ENCODE assay signal across 8 mouse cellular contexts in the genomic region with DNA sequence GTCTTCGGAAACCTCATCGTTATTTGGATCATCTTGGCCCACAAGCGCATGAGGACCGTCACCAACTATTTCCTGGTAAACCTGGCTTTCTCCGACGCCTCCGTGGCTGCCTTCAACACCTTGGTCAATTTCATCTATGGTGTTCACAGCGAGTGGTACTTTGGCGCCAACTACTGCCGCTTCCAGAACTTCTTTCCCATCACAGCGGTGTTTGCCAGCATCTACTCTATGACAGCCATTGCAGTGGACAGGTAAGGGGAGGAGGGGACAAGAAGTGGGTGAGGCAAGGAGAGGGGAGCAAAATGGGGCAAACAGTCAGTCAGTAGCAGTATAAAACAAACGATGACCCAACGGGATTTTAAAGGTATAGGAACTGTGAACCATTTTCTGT. TPM values are rescaled to one million over a fixed set of nuclear protein-coding genes. Genes with fewer than 3 reads are reported as not detected.
A peak's percentile ranks its signal among the peaks of the same experiment; 100 is the strongest.
DNase-seq lines count a peak whose midpoint lies in the region; ATAC-seq and TF ChIP-seq lines count a peak whose summit lies in the region.

No protein-coding gene starts in this region.

- no peaks in the 10 kb centered on the region for H3K36me3 ChIP-seq in heart, embryonic 13.5 days
- H3K36me3 ChIP-seq in E14TG2a.4 (ENCODE audit: insufficient read depth, low read length), result no peaks in the 10 kb centered on the region
- H3K36me3 ChIP-seq in forebrain, embryonic 14.5 days (ENCODE audit: control insufficient read depth, insufficient read depth, low read length), result no peaks in the 10 kb centered on the region
- H3K36me3 ChIP-seq in liver, embryonic 15.5 days (replicated peaks), result no peaks in the 10 kb centered on the region

- peak overlapping the region; percentile 90 for H3K4me2 ChIP-seq in heart, embryonic 13.5 days
- H3K4me2 ChIP-seq in forebrain, embryonic 14.5 days (ENCODE audit: low read length), result peak overlapping the region; percentile 97
- H3K4me2 ChIP-seq in liver, embryonic 15.5 days, result peak overlapping the region; percentile 23

- intact Hi-C loops in heart, postnatal 25 days (cut with DNase I), result no loop called here

- H3K4me1 ChIP-seq in heart, embryonic 13.5 days, result peaks cover 9% of the 10 kb centered on the region; the same call in 1 of the 2 replicates
- peaks cover 12% of the 10 kb centered on the region for H3K4me1 ChIP-seq in E14TG2a.4 (replicated peaks; ENCODE audit: low read depth, low read length)
- H3K4me1 ChIP-seq in forebrain, embryonic 14.5 days (ENCODE audit: control insufficient read depth, insufficient read depth, low read length), result peaks cover 2% of the 10 kb centered on the region; the same call in 1 of the 2 replicates
- no peaks in the 10 kb centered on the region for H3K4me1 ChIP-seq in liver, embryonic 15.5 days (replicated peaks)

- DNase-seq in heart, postnatal 25 days (ENCODE audit: low spot score), result no peak
- peak; percentile 27 for DNase-seq in forebrain, embryonic 14.5 days (ENCODE audit: low spot score)
- no peak for DNase-seq in cerebellum, adult 9-10 months
- no peak for DNase-seq in left cerebral cortex, adult 11 months (ENCODE audit: low spot score)

- H3K27ac ChIP-seq in heart, embryonic 13.5 days (replicated peaks), result no peak overlapping the region
- H3K27ac ChIP-seq in forebrain, embryonic 14.5 days (ENCODE audit: low read depth, low read length), result no peak overlapping the region
- no peak overlapping the region for H3K27ac ChIP-seq in liver, embryonic 15.5 days (replicated peaks)

- peak overlapping the region; percentile 54 for H3K4me3 ChIP-seq in heart, embryonic 13.5 days
- peak overlapping the region; percentile 75 for H3K4me3 ChIP-seq in E14TG2a.4 (replicated peaks; ENCODE audit: low read length)
- H3K4me3 ChIP-seq in forebrain, embryonic 14.5 days (ENCODE audit: low read depth, low read length), result peak overlapping the region; percentile 45
- H3K4me3 ChIP-seq in liver, embryonic 15.5 days (replicated peaks), result no peak overlapping the region

- no peak for ATAC-seq in heart, embryonic 13.5 days (ENCODE audit: extremely low read depth, insufficient number of reproducible peaks, low FRiP score, low TSS enrichment)
- peak; percentile 23; the same call in 1 of the 2 replicates for ATAC-seq in forebrain, embryonic 14.5 days
- no peak for ATAC-seq in liver, embryonic 15.5 days (ENCODE audit: insufficient read depth)
- ATAC-seq in megakaryocyte progenitor cell, adult 5-6 weeks (replicated peaks; ENCODE audit: poor library complexity), result no peak

- H3K9me3 ChIP-seq in heart, embryonic 13.5 days, result no peaks in the 10 kb centered on the region
- H3K9me3 ChIP-seq in E14TG2a.4 (ENCODE audit: low read length), result no peaks in the 10 kb centered on the region
- no peaks in the 10 kb centered on the region for H3K9me3 ChIP-seq in forebrain, embryonic 14.5 days (replicated peaks; ENCODE audit: control insufficient read depth, low read length)
- no peaks in the 10 kb centered on the region for H3K9me3 ChIP-seq in liver, embryonic 15.5 days (replicated peaks)

- H3K9ac ChIP-seq in heart, embryonic 13.5 days, result peak overlapping the region; percentile 41
- peak overlapping the region; percentile 50; the same call in 1 of the 2 replicates for H3K9ac ChIP-seq in forebrain, embryonic 14.5 days (ENCODE audit: low read length)
- no peak overlapping the region for H3K9ac ChIP-seq in liver, embryonic 15.5 days

- peaks cover 28% of the 10 kb centered on the region for H3K27me3 ChIP-seq in heart, embryonic 13.5 days (replicated peaks)
- peaks cover 17% of the 10 kb centered on the region for H3K27me3 ChIP-seq in E14TG2a.4 (ENCODE audit: insufficient read depth, low read length)
- H3K27me3 ChIP-seq in forebrain, embryonic 14.5 days (replicated peaks; ENCODE audit: control insufficient read depth, insufficient read depth, low read length), result no peaks in the 10 kb centered on the region
- peaks cover 6% of the 10 kb centered on the region for H3K27me3 ChIP-seq in liver, embryonic 15.5 days

- WGBS in heart, embryonic 13.5 days, result 11% methylated on average over 13 of the region's 13 CpGs
- 9% methylated on average over 13 of the region's 13 CpGs for WGBS in forebrain, embryonic 14.5 days
- WGBS in liver, embryonic 15.5 days (ENCODE audit: insufficient replicate concordance), result 9% methylated on average over 13 of the region's 13 CpGs

- TF ChIP-seq CTCF in E14TG2a.4 (conservative IDR thresholded peaks at IDR 0.05; ENCODE audit: low read length), result no peak

RNA-seq across cellular contexts. Expression of gene Tacr3, which starts 0.7 kb away (rescaled TPM):
- polyA plus RNA-seq in heart, embryonic 13.5 days (2015; fragmentation: Nextera tagmentation; extraction: Ambion mirVana), result 0.09 TPM in 1 of 2 replicates, not detected in the other
- not detected for total RNA-seq in heart, postnatal 25 days (2021)
- 0.77 and 1.4 TPM in 2 replicates for polyA plus RNA-seq in forebrain, embryonic 14.5 days (2014; fragmentation: Nextera tagmentation; extraction: Ambion mirVana)
- not detected in 2 replicates for polyA plus RNA-seq in liver, embryonic 15.5 days (2015; fragmentation: Nextera tagmentation; extraction: Ambion mirVana)
- not detected in 2 replicates for total RNA-seq in megakaryocyte progenitor cell, adult 5-6 weeks (2015)
- total RNA-seq in megakaryocyte progenitor cell, adult 5-6 weeks (2017), result not detected in 2 replicates

Comparison
In these comparisons a context has a peak if more than half of its experiments do, and no peak if none do; other contexts are left out.
1. H3K4me2 ChIP-seq: peak in every context shown above with its lines; median percentile 97 in forebrain, embryonic 14.5 days; 90 in heart, embryonic 13.5 days; 23 in liver, embryonic 15.5 days.